Mouse (Mus musculus) leukemia stem cell, adult 10-12 weeks (primary cell): ENCODE results near the gene DXBay18. TPM values are rescaled to one million over a fixed set of nuclear protein-coding genes. Genes with fewer than 3 reads are reported as not detected.

Experiments
- polyA plus RNA-seq: library from polyadenylated mRNA; stranded (reverse); fragments of >175 nt; gene quantifications from 2 replicates; pipeline ENCODE4 v1.2.3, GENCODE M21; 2012; ENCODE audit warnings: low replicate concordance

The DXBay18 gene
- polyA plus RNA-seq: not detected in 2 replicates

GRCm38 (mm10) chrX:73149350-73149749 lies at the start of gene DXBay18:
DXBay18 (minus strand) TSS chrX:73149450.

GRCm38 (mm10) chrX:73191934-73192333 lies 42.7 kb upstream of the DXBay18 start, which contains the start of gene Xlr3b:
Xlr3b (plus strand) TSS chrX:73192207.

GRCm38 (mm10) chrX:73176889-73177288 lies 27.6 kb upstream of the DXBay18 start, which contains the start of gene Spin2d:
Spin2d (minus strand) TSS chrX:73176989.

GRCm38 (mm10) chrX:73148496-73148895 lies 754 bp downstream of the DXBay18 start, which contains the start of gene Xlr5b:
Xlr5b (plus strand) TSS chrX:73148796.

GRCm38 (mm10) chrX:73116747-73117146 lies 32.5 kb downstream of the DXBay18 start, which contains the start of gene Gm14685:
Gm14685 (plus strand) TSS chrX:73117047.

GRCm38 (mm10) chrX:73096941-73097508 lies 52.2 kb downstream of the DXBay18 start, which contains the start of gene Xlr3a:
Xlr3a (minus strand) TSS chrX:73097095.

Other genes starting within 250 kb of the DXBay18 start
- 1.4 TPM in 1 of 2 replicates, not detected in the other for gene Cetn2, start 231.0 kb downstream of the DXBay18 start, polyA plus RNA-seq
- 0.48 and 2.9 TPM in 2 replicates for gene Nsdhl, start 230.9 kb downstream of the DXBay18 start, polyA plus RNA-seq
- not detected in 2 replicates for gene Zfp185, start 162.1 kb downstream of the DXBay18 start, polyA plus RNA-seq
- not detected in 2 replicates for gene Pnma5, start 112.3 kb downstream of the DXBay18 start, polyA plus RNA-seq
- 0.11 TPM in 1 of 2 replicates, not detected in the other for gene Pnma3, start 84.7 kb downstream of the DXBay18 start, polyA plus RNA-seq
- gene Xlr4a, start 67.0 kb downstream of the DXBay18 start, polyA plus RNA-seq: 0.15 TPM in 1 of 2 replicates, not detected in the other
- not detected in 2 replicates for gene Xlr3a, start 52.4 kb downstream of the DXBay18 start, polyA plus RNA-seq
- gene Gm14685, start 32.4 kb downstream of the DXBay18 start, polyA plus RNA-seq: 0.14 TPM in 1 of 2 replicates, not detected in the other
- not detected in 2 replicates for gene Xlr5b, start 654 bp downstream of the DXBay18 start, polyA plus RNA-seq
- not detected in 2 replicates for gene Spin2d, start 27.5 kb upstream of the DXBay18 start, polyA plus RNA-seq
- gene Xlr3b, start 42.8 kb upstream of the DXBay18 start, polyA plus RNA-seq: not detected in 2 replicates
- gene Xlr4b, start 64.9 kb upstream of the DXBay18 start, polyA plus RNA-seq: 0.92 and 1.4 TPM in 2 replicates
- 17.9 and 29.9 TPM in 2 replicates for gene F8a, start 78.8 kb upstream of the DXBay18 start, polyA plus RNA-seq
- gene Xlr4c, start 93.7 kb upstream of the DXBay18 start, polyA plus RNA-seq: 0.73 and 2.7 TPM in 2 replicates
- gene Xlr3c, start 115.9 kb upstream of the DXBay18 start, polyA plus RNA-seq: not detected in 2 replicates
- gene Xlr5a, start 143.5 kb upstream of the DXBay18 start, polyA plus RNA-seq: not detected in 2 replicates
- not detected in 2 replicates for gene Xlr5c, start 143.5 kb upstream of the DXBay18 start, polyA plus RNA-seq
- not detected in 2 replicates for gene Gm45015, start 187.4 kb upstream of the DXBay18 start, polyA plus RNA-seq
- 0.93 and 1.5 TPM in 2 replicates for gene Zfp275, start 193.2 kb upstream of the DXBay18 start, polyA plus RNA-seq
- not detected in 2 replicates for gene Gm18336, start 249.3 kb upstream of the DXBay18 start, polyA plus RNA-seq